Mouse (Mus musculus): Measurements from ENCODE around the gene Abhd12.

Gene Abhd12

GRCm38 (mm10) chr2:150904272-150904935 is at the start of gene Abhd12:
Gene Abhd12, minus strand, starts transcription at chr2:150904741.
- WGBS, result under 1% methylated on average over 72 of the region's 72 CpGs

- WGBS, result 78% methylated on average over 2 of the region's 2 CpGs
Measured at GRCm38 (mm10) chr2:150951201-150951600, 46.7 kb upstream of the Abhd12 start.

- 90% methylated on average over 6 of the region's 6 CpGs for WGBS
Measured at GRCm38 (mm10) chr2:150950056-150950455, 45.5 kb upstream of the Abhd12 start.

- 86% methylated on average over 3 of the region's 3 CpGs for WGBS
Measured at GRCm38 (mm10) chr2:150949652-150950051, 45.1 kb upstream of the Abhd12 start.

- 71% methylated on average over 5 of the region's 5 CpGs for WGBS
Measured at GRCm38 (mm10) chr2:150948786-150949185, 44.2 kb upstream of the Abhd12 start.

- 88% methylated on average over 12 of the region's 12 CpGs for WGBS
Measured at GRCm38 (mm10) chr2:150947880-150948611, 43.5 kb upstream of the Abhd12 start.

- WGBS, result 84% methylated on average over 5 of the region's 5 CpGs
Measured at GRCm38 (mm10) chr2:150947341-150947740, 42.8 kb upstream of the Abhd12 start.

GRCm38 (mm10) chr2:150944017-150944416 is 39.5 kb upstream of the Abhd12 start:
- WGBS, result 94% methylated on average over 5 of the region's 5 CpGs

GRCm38 (mm10) chr2:150934659-150935058 is 30.1 kb upstream of the Abhd12 start:
- 92% methylated on average over 4 of the region's 4 CpGs for WGBS

- 89% methylated on average over 19 of the region's 19 CpGs for WGBS
Measured at GRCm38 (mm10) chr2:150933482-150933881, 28.9 kb upstream of the Abhd12 start.

GRCm38 (mm10) chr2:150930806-150931205 is 26.3 kb upstream of the Abhd12 start:
- 40% methylated on average over 3 of the region's 3 CpGs for WGBS

- 85% methylated on average over 6 of the region's 6 CpGs for WGBS
Measured at GRCm38 (mm10) chr2:150929156-150929555, 24.6 kb upstream of the Abhd12 start.

GRCm38 (mm10) chr2:150927038-150927720 is 22.6 kb upstream of the Abhd12 start:
- WGBS, result 89% methylated on average over 11 of the region's 11 CpGs

- WGBS, result 36% methylated on average over 7 of the region's 7 CpGs
Measured at GRCm38 (mm10) chr2:150923505-150923904, 19.0 kb upstream of the Abhd12 start.

- WGBS, result 92% methylated on average over 3 of the region's 3 CpGs
Measured at GRCm38 (mm10) chr2:150923026-150923425, 18.5 kb upstream of the Abhd12 start.

- WGBS, result 69% methylated on average over 4 of the region's 4 CpGs
Measured at GRCm38 (mm10) chr2:150922165-150922564, 17.6 kb upstream of the Abhd12 start.

GRCm38 (mm10) chr2:150921697-150922096 is 17.2 kb upstream of the Abhd12 start:
- WGBS, result 67% methylated on average over 6 of the region's 6 CpGs

- 96% methylated on average over 3 of the region's 3 CpGs for WGBS
Measured at GRCm38 (mm10) chr2:150920543-150920942, 16.0 kb upstream of the Abhd12 start.

- WGBS, result 97% methylated on average over 3 of the region's 3 CpGs
Measured at GRCm38 (mm10) chr2:150918720-150919119, 14.2 kb upstream of the Abhd12 start.

GRCm38 (mm10) chr2:150915786-150916185 is 11.2 kb upstream of the Abhd12 start:
- 82% methylated on average over 5 of the region's 5 CpGs for WGBS

GRCm38 (mm10) chr2:150914781-150915515 is 10.4 kb upstream of the Abhd12 start:
- WGBS, result 80% methylated on average over 4 of the region's 4 CpGs

All from cerebral cortex, adult 2 months (tissue).